Mouse (Mus musculus) bone marrow macrophage, adult 2 months (primary cell): ENCODE results near the gene Lcmt1.

Experiments used
- CTCF ChIP-seq: IDR thresholded peaks from 2 replicates; pipeline ENCODE4 v1.5.1; 2012; ENCODE audit warnings: low read depth, mild to moderate bottlenecking, low read length, moderate library complexity
- POLR2A ChIP-seq: IDR thresholded peaks from 2 replicates; pipeline ENCODE4 v1.6.1; 2012; ENCODE audit warnings: mild to moderate bottlenecking, low read depth, low read length, borderline replicate concordance

GRCm38 (mm10) chr7:123410502-123410901, 40.9 kb downstream of the Lcmt1 start:
- TF ChIP-seq POLR2A, result no peak
- TF ChIP-seq CTCF, result no peak
